Mouse (Mus musculus): ENCODE measurements at regions not wholly inside any gene's neighbourhood (a gene's known extent, or its start where the extent isn't known, plus 50 kb on each side); places are given as distances from the start of the nearest gene placed in this dataset.

DNA sequence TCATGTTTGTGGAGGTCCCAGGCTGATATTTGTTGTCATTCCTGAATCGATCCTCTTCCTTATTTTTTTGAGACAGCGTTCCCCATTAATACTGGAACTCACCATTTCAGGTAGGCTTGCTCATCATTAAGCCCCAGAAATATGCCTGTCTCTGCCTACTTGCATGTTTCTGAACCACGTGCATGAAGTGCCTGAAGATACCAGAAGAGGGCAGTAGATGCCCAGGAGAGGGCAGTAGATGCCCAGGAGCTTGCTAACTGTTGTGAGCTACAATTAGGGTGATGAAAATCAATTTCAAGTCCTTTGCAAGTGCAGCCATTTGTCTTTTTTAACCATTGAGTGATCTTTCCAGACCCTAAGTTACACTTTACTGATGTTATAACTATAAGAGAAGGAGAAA, 871.6 kb upstream of the Ddx18 start:
- TF ChIP-seq CTCF (IDR thresholded peaks at IDR 0.05; ENCODE audit: low read depth, low read length) (no peak), POLR2A (IDR thresholded peaks at IDR 0.05; ENCODE audit: extremely low read depth, insufficient read depth, low read length) (no peak)

Data from liver, adult 2 months (tissue).